Comparison of ENCODE assay signal across 8 mouse cellular contexts in genomic region chr17:84511682-84512515, GRCm38 (mm10). TPM values are rescaled to one million over a fixed set of nuclear protein-coding genes. Genes with fewer than 3 reads are reported as not detected.
DNase-seq lines count a peak whose midpoint lies in the region; ATAC-seq and TF ChIP-seq lines count a peak whose summit lies in the region.

TSS of gene Plekhh2 (plus strand) at chr17:84511895.

- H3K36me3 ChIP-seq in embryonic facial prominence, embryonic 14.5 days (ENCODE audit: control insufficient read depth, insufficient read depth, low read length), result no peaks in the 10 kb centered on the region
- H3K36me3 ChIP-seq in heart, embryonic 10.5 days, result no peaks in the 10 kb centered on the region
- no peaks in the 10 kb centered on the region for H3K36me3 ChIP-seq in limb, embryonic 14.5 days (ENCODE audit: control insufficient read depth, insufficient read depth, low read length)
- H3K36me3 ChIP-seq in midbrain, embryonic 14.5 days (ENCODE audit: control insufficient read depth, insufficient read depth, low read length), result no peaks in the 10 kb centered on the region
- H3K36me3 ChIP-seq in stomach, embryonic 16.5 days (ENCODE audit: control insufficient read depth, insufficient read depth, low read length), result no peaks in the 10 kb centered on the region

- peak within 1 kb of the TSS; percentile 73 for H3K4me3 ChIP-seq in embryonic facial prominence, embryonic 14.5 days (ENCODE audit: low read depth, low read length)
- H3K4me3 ChIP-seq in heart, embryonic 10.5 days, result peak within 1 kb of the TSS; percentile 75
- H3K4me3 ChIP-seq in limb, embryonic 14.5 days (replicated peaks; ENCODE audit: low read length), result peak within 1 kb of the TSS; percentile 84
- H3K4me3 ChIP-seq in midbrain, embryonic 14.5 days (replicated peaks; ENCODE audit: low read depth, low read length), result peak within 1 kb of the TSS; percentile 74
- H3K4me3 ChIP-seq in stomach, embryonic 16.5 days (replicated peaks; ENCODE audit: low read length), result peak within 1 kb of the TSS; percentile 84

- peaks cover 20% of the 10 kb centered on the region for H3K4me1 ChIP-seq in embryonic facial prominence, embryonic 14.5 days (ENCODE audit: control insufficient read depth, insufficient read depth, low read length)
- peaks cover 19% of the 10 kb centered on the region; the same call in 1 of the 2 replicates for H3K4me1 ChIP-seq in heart, embryonic 10.5 days
- peaks cover 17% of the 10 kb centered on the region for H3K4me1 ChIP-seq in limb, embryonic 14.5 days (ENCODE audit: control insufficient read depth, insufficient read depth, low read length)
- peaks cover 14% of the 10 kb centered on the region for H3K4me1 ChIP-seq in midbrain, embryonic 14.5 days (ENCODE audit: control insufficient read depth, insufficient read depth, low read length)
- peaks cover 7% of the 10 kb centered on the region for H3K4me1 ChIP-seq in stomach, embryonic 16.5 days (ENCODE audit: control insufficient read depth, insufficient read depth, low read length)

- TF ChIP-seq POLR2A in limb, embryonic 14.5 days (IDR thresholded peaks at IDR 0.05; ENCODE audit: borderline replicate concordance, extremely low read depth, insufficient read depth, insufficient read length), result peak; percentile 61; the same call in 1 of the 2 replicates

- under 1% methylated on average over 38 of the region's 79 CpGs for WGBS in embryonic facial prominence, embryonic 14.5 days
- WGBS in heart, embryonic 10.5 days, result under 1% methylated on average over 79 of the region's 79 CpGs
- WGBS in limb, embryonic 14.5 days, result under 1% methylated on average over 64 of the region's 79 CpGs
- WGBS in midbrain, embryonic 14.5 days, result under 1% methylated on average over 78 of the region's 79 CpGs
- WGBS in stomach, embryonic 16.5 days, result under 1% methylated on average over 79 of the region's 79 CpGs

- DNase-seq in spleen, adult 18-20 months, result peak; percentile 19 to 28
- DNase-seq in spleen, adult 12 weeks (ENCODE audit: low spot score), result no peak
- DNase-seq in embryonic facial prominence, embryonic 14.5 days (ENCODE audit: low spot score), result peak; percentile 94
- peak; percentile 91 for DNase-seq in heart, embryonic 10.5 days (ENCODE audit: low spot score)
- peak; percentile 64 for DNase-seq in kidney, adult 9 months
- peak; percentile 89 for DNase-seq in limb, embryonic 14.5 days (ENCODE audit: low spot score)
- peak; percentile 92 for DNase-seq in midbrain, embryonic 14.5 days

- H3K9me3 ChIP-seq in embryonic facial prominence, embryonic 14.5 days (ENCODE audit: control insufficient read depth, low read length), result no peaks in the 10 kb centered on the region
- no peaks in the 10 kb centered on the region for H3K9me3 ChIP-seq in heart, embryonic 10.5 days
- H3K9me3 ChIP-seq in limb, embryonic 14.5 days (ENCODE audit: control insufficient read depth, low read length), result no peaks in the 10 kb centered on the region
- no peaks in the 10 kb centered on the region for H3K9me3 ChIP-seq in midbrain, embryonic 14.5 days (ENCODE audit: control insufficient read depth, low read length)
- H3K9me3 ChIP-seq in stomach, embryonic 16.5 days (replicated peaks; ENCODE audit: control insufficient read depth, low read length), result no peaks in the 10 kb centered on the region

- ATAC-seq in embryonic facial prominence, embryonic 14.5 days (ENCODE audit: low read depth), result peak; percentile 94
- ATAC-seq in limb, embryonic 14.5 days (ENCODE audit: low FRiP score, low read depth), result peak; percentile 90
- ATAC-seq in midbrain, embryonic 14.5 days (ENCODE audit: low FRiP score, low TSS enrichment), result peak; percentile 88
- peak; percentile 87 for ATAC-seq in stomach, embryonic 16.5 days (ENCODE audit: insufficient read depth, low FRiP score)

- H3K27me3 ChIP-seq in embryonic facial prominence, embryonic 14.5 days (replicated peaks; ENCODE audit: control insufficient read depth, insufficient read depth, low read length), result no peaks in the 10 kb centered on the region
- H3K27me3 ChIP-seq in heart, embryonic 10.5 days (ENCODE audit: insufficient read depth, poor library complexity, severe bottlenecking), result 0 out of 2 replicates have a peak, but pooled peaks cover 4% of the 10 kb centered on the region
- H3K27me3 ChIP-seq in limb, embryonic 14.5 days (ENCODE audit: control insufficient read depth, insufficient read depth, low read length), result no peaks in the 10 kb centered on the region
- no peaks in the 10 kb centered on the region for H3K27me3 ChIP-seq in midbrain, embryonic 14.5 days (ENCODE audit: control insufficient read depth, insufficient read depth, low read length)
- H3K27me3 ChIP-seq in stomach, embryonic 16.5 days (ENCODE audit: control insufficient read depth, insufficient read depth, low read length), result no peaks in the 10 kb centered on the region

- H3K9ac ChIP-seq in embryonic facial prominence, embryonic 14.5 days (ENCODE audit: low read depth, low read length), result peak within 1 kb of the TSS; percentile 85
- H3K9ac ChIP-seq in limb, embryonic 14.5 days (ENCODE audit: low read depth, low read length, severe bottlenecking), result peak within 1 kb of the TSS; percentile 87
- H3K9ac ChIP-seq in midbrain, embryonic 14.5 days (replicated peaks; ENCODE audit: low read length), result peak within 1 kb of the TSS; percentile 78
- H3K9ac ChIP-seq in stomach, embryonic 16.5 days (ENCODE audit: low read length), result peak within 1 kb of the TSS; percentile 91

- H3K27ac ChIP-seq in embryonic facial prominence, embryonic 14.5 days (replicated peaks; ENCODE audit: low read depth, low read length), result peak within 1 kb of the TSS; percentile 80
- peak within 1 kb of the TSS; percentile 82 for H3K27ac ChIP-seq in heart, embryonic 10.5 days
- peak within 1 kb of the TSS; percentile 74 for H3K27ac ChIP-seq in limb, embryonic 14.5 days (replicated peaks; ENCODE audit: low read depth, low read length)
- H3K27ac ChIP-seq in midbrain, embryonic 14.5 days (replicated peaks; ENCODE audit: low read depth, low read length), result peak within 1 kb of the TSS; percentile 26; the same call in 1 of the 2 replicates
- H3K27ac ChIP-seq in stomach, embryonic 16.5 days (ENCODE audit: low read length), result peak within 1 kb of the TSS; percentile 83

- H3K4me2 ChIP-seq in embryonic facial prominence, embryonic 14.5 days (ENCODE audit: low read depth, low read length), result peak within 1 kb of the TSS; percentile 64
- peak within 1 kb of the TSS; percentile 80 for H3K4me2 ChIP-seq in limb, embryonic 14.5 days (replicated peaks; ENCODE audit: low read depth, low read length, severe bottlenecking)
- H3K4me2 ChIP-seq in midbrain, embryonic 14.5 days (ENCODE audit: low read length), result peak within 1 kb of the TSS; percentile 92
- peak within 1 kb of the TSS; percentile 94 for H3K4me2 ChIP-seq in stomach, embryonic 16.5 days (ENCODE audit: low read depth, low read length)

RNA-seq across cellular contexts. Expression of gene Plekhh2, which starts in this region (rescaled TPM):
- 8.0 and 9.0 TPM in 2 replicates for polyA plus RNA-seq in embryonic facial prominence, embryonic 14.5 days (2014; fragmentation: Nextera tagmentation; extraction: Ambion mirVana)
- 3.6 and 3.9 TPM in 2 replicates for polyA plus RNA-seq in heart, embryonic 10.5 days (2016; fragmentation: Nextera tagmentation; extraction: Ambion mirVana)
- polyA plus RNA-seq in limb, embryonic 14.5 days (2012; rRNA removed), result 24.5 TPM in 2 replicates
- polyA plus RNA-seq in limb, embryonic 14.5 days (2014; fragmentation: Nextera tagmentation; extraction: Ambion mirVana), result 12.6 and 12.8 TPM in 2 replicates
- 1.8 and 3.4 TPM in 2 replicates for polyA plus RNA-seq in midbrain, embryonic 14.5 days (2014; fragmentation: Nextera tagmentation; extraction: Ambion mirVana)
- polyA plus RNA-seq in stomach, embryonic 16.5 days (2015; fragmentation: Nextera tagmentation; extraction: Ambion mirVana), result 9.9 and 10.0 TPM in 2 replicates

Comparison
In these comparisons a context has a peak if more than half of its experiments do, and no peak if none do; other contexts are left out.
1. H3K27ac ChIP-seq: peak in every context shown above with its lines; median percentile 83 in stomach, embryonic 16.5 days; 82 in heart, embryonic 10.5 days; 80 in embryonic facial prominence, embryonic 14.5 days; 74 in limb, embryonic 14.5 days; 26 in midbrain, embryonic 14.5 days.